Mouse (Mus musculus): ENCODE results near the gene Habp4. TPM values are rescaled to one million over a fixed set of nuclear protein-coding genes. Genes with fewer than 3 reads are reported as not detected.
A peak's percentile ranks its signal among the peaks of the same experiment; 100 is the strongest.

The Habp4 gene
- polyA plus RNA-seq, 1 experiment from 2014 or later = 20.1 TPM

DNA sequence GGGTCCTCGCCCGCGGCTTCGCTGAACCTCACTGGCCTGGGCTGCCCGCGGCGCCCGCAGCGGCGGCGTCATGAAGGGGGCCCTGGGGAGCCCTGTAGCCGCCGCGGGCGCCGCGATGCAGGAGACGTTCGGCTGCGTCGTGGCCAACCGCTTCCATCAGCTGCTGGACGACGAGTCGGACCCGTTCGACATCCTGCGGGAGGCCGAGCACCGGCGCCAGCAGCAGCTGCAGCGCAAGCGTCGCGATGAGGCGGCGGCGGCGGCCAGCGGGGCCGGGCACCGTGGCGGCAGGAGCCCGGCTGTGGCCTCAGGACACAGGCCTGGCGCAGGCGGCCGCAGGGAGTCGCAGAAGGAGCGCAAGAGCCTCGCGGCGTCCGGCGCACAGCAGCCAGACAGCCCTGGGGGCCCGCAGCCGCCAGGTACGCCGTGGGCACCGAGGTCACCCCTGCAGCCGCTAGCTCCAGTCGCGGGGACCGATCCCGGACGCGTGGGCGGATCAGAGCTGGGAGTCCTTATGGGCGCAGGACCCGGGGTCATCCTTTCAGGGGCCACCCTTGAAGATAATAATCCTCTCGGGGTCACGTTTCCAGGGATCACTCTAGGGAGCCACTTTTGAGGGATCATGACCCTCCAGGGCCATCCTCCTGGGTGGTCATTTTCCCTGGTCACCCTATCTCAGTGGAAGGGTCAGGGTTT lies 440 bp downstream of the Habp4 start:
- Histone ChIP-seq H3K4me2 (ENCODE audit: low read length) (peak overlapping the region; percentile 88), H3K36me3 (ENCODE audit: control insufficient read depth, insufficient read depth, low read length) (no peaks in the 10 kb centered on the region; the same call in 1 of the 2 replicates), H3K9ac (ENCODE audit: low read length) (peak overlapping the region; percentile 77), H3K9me3 (ENCODE audit: control insufficient read depth, low read length) (peaks cover 6% of the 10 kb centered on the region; the same call in 1 of the 2 replicates), H3K27me3 (replicated peaks; ENCODE audit: control insufficient read depth, insufficient read depth, low read length) (no peaks in the 10 kb centered on the region), H3K27ac (ENCODE audit: low read depth) (peak overlapping the region; percentile 82), H3K4me3 (ENCODE audit: low read depth, low read length) (peak overlapping the region; percentile 89), H3K4me1 (replicated peaks; ENCODE audit: control insufficient read depth, insufficient read depth, low read length) (peaks cover 7% of the 10 kb centered on the region; the same call in 1 of the 2 replicates)
- DNase-seq (ENCODE audit: low spot score) = no peak
- ATAC-seq (replicated peaks; ENCODE audit: low FRiP score, low TSS enrichment, low read depth) = peak; percentile 70
- WGBS = under 1% methylated on average over 67 of the region's 71 CpGs

- Histone ChIP-seq H3K4me1 (replicated peaks; ENCODE audit: control insufficient read depth, insufficient read depth, low read length) (peaks cover 7% of the 10 kb centered on the region; the same call in 1 of the 2 replicates), H3K27ac (ENCODE audit: low read depth) (no peak overlapping the region), H3K36me3 (ENCODE audit: control insufficient read depth, insufficient read depth, low read length) (no peaks in the 10 kb centered on the region; the same call in 1 of the 2 replicates), H3K27me3 (replicated peaks; ENCODE audit: control insufficient read depth, insufficient read depth, low read length) (no peaks in the 10 kb centered on the region), H3K4me2 (ENCODE audit: low read length) (peak overlapping the region; percentile 88), H3K9me3 (ENCODE audit: control insufficient read depth, low read length) (peaks cover 10% of the 10 kb centered on the region), H3K4me3 (ENCODE audit: low read depth, low read length) (peak overlapping the region; percentile 89), H3K9ac (ENCODE audit: low read length) (peak overlapping the region; percentile 77)
- DNase-seq (ENCODE audit: low spot score) (peak; percentile 66), ATAC-seq (replicated peaks; ENCODE audit: low FRiP score, low TSS enrichment, low read depth) (peak; percentile 1; the same call in 1 of the 2 replicates)
- 3% methylated on average over 14 of the region's 14 CpGs for WGBS
Measured at GRCm38 (mm10) chr13:64162626-64163025, 1.0 kb downstream of the Habp4 start.

- Histone ChIP-seq H3K4me2 (ENCODE audit: low read length) (peak overlapping the region; percentile 88), H3K27me3 (replicated peaks; ENCODE audit: control insufficient read depth, insufficient read depth, low read length) (no peaks in the 10 kb centered on the region), H3K9ac (ENCODE audit: low read length) (no peak overlapping the region; the same call in 1 of the 2 replicates), H3K36me3 (ENCODE audit: control insufficient read depth, insufficient read depth, low read length) (no peaks in the 10 kb centered on the region; the same call in 1 of the 2 replicates), H3K9me3 (ENCODE audit: control insufficient read depth, low read length) (peaks cover 14% of the 10 kb centered on the region), H3K4me1 (replicated peaks; ENCODE audit: control insufficient read depth, insufficient read depth, low read length) (peaks cover 7% of the 10 kb centered on the region; the same call in 1 of the 2 replicates), H3K27ac (ENCODE audit: low read depth) (no peak overlapping the region), H3K4me3 (ENCODE audit: low read depth, low read length) (peak overlapping the region; percentile 89; the same call in 1 of the 2 replicates)
- 44% methylated on average over 13 of the region's 13 CpGs for WGBS
- ATAC-seq (replicated peaks; ENCODE audit: low FRiP score, low TSS enrichment, low read depth) = no peak
- no peak for DNase-seq (ENCODE audit: low spot score)
Measured at GRCm38 (mm10) chr13:64163147-64163715, 1.6 kb downstream of the Habp4 start.

DNA sequence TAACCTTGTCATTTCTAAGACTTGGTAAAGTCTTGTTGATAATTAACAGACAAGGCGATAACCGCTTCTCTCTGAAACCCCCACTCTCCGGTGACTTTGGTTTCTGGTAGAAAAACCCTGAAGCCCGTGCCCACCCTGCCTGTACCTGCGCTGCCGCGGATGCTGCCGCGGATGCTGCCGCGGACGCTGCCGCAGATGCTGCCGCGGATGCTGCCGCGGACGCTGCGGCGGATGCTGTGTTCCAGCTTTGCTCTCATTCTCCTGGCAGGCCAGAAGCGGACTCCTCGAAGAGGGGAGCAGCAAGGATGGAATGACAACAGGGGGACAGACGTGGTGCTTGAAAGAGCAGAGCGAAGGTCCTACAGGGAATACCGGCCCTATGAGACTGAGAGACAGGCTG lies 8.1 kb downstream of the Habp4 start:
- Histone ChIP-seq H3K9ac (ENCODE audit: low read length) (no peak overlapping the region), H3K4me1 (replicated peaks; ENCODE audit: control insufficient read depth, insufficient read depth, low read length) (no peaks in the 10 kb centered on the region), H3K36me3 (ENCODE audit: control insufficient read depth, insufficient read depth, low read length) (peaks cover 29% of the 10 kb centered on the region), H3K4me3 (ENCODE audit: low read depth, low read length) (no peak overlapping the region), H3K4me2 (ENCODE audit: low read length) (no peak overlapping the region), H3K27ac (ENCODE audit: low read depth) (no peak overlapping the region), H3K9me3 (ENCODE audit: control insufficient read depth, low read length) (peaks cover 65% of the 10 kb centered on the region), H3K27me3 (replicated peaks; ENCODE audit: control insufficient read depth, insufficient read depth, low read length) (no peaks in the 10 kb centered on the region)
- WGBS = 98% methylated on average over 25 of the region's 25 CpGs
- ATAC-seq (replicated peaks; ENCODE audit: low FRiP score, low TSS enrichment, low read depth) (no peak), DNase-seq (ENCODE audit: low spot score) (peak; percentile 63)

DNA sequence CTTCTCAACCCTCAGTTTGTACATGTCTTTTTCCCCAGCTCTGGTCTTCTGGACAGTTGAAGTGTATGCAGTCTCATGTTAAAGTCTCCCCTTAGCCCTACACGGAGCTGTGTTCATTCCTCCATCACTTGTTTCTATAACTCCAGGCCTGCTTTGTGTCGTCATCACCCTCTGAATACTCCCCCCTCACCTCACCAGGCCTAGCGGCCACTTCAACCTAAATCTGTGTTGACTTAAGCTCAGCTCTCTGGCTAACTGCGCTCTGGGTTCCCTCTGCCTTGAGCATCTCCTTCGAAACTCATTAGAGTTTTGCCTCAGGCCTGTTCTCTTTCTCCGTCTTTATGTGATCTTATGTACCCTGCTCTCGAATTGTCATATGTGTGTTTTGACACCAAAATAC lies 16.4 kb downstream of the Habp4 start:
- ATAC-seq (replicated peaks; ENCODE audit: low FRiP score, low TSS enrichment, low read depth) (no peak), DNase-seq (ENCODE audit: low spot score) (no peak)
- Histone ChIP-seq H3K36me3 (ENCODE audit: control insufficient read depth, insufficient read depth, low read length) (peaks cover 39% of the 10 kb centered on the region), H3K9me3 (ENCODE audit: control insufficient read depth, low read length) (peaks cover 4% of the 10 kb centered on the region; the same call in 1 of the 2 replicates), H3K4me1 (replicated peaks; ENCODE audit: control insufficient read depth, insufficient read depth, low read length) (no peaks in the 10 kb centered on the region), H3K27me3 (replicated peaks; ENCODE audit: control insufficient read depth, insufficient read depth, low read length) (no peaks in the 10 kb centered on the region), H3K4me3 (ENCODE audit: low read depth, low read length) (no peak overlapping the region), H3K27ac (ENCODE audit: low read depth) (no peak overlapping the region), H3K9ac (ENCODE audit: low read length) (no peak overlapping the region), H3K4me2 (ENCODE audit: low read length) (no peak overlapping the region)
- WGBS = 74% methylated on average over 7 of the region's 7 CpGs

DNA sequence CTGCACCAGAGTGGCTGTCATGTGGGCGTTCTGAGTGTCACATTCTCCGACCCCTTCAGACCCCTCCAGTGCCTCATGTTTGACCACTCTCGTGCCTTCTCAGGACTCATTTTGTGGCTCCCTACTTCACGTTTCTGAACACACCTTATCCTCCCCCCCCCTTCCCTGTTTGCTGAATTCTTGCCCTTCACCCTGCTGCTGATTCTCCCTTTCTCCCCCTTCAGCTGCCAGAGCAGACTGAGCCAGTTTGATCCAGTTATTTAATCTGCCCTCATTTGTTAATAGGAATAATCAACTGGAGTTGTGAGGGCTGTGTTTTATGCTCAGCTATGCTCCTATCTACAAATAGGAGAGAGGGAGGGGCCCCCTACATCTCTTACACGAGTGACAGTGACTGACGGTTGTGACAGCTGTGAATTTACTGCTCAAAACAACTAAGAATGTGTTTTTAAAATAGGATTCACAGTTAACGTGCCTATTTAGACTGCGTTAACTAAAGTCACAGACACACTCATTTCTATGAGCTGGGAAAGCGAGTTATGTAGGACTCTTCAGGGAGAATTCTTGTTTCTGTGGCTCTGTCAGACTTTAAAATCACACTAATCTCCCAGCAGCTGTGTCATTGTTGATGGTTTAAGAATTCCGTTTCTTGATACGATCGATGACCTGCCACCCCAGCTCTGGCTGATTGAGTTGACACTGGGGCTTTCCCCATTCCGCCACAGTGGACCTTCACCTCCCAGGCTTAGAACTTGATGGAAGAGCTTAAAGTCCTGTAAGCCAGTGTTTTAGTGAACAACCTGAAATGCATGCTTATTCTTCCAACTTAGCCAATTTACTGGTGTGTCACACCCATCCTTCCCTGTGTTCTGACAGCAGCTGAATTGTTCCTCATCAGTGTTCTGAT lies 17.4 kb downstream of the Habp4 start:
- Histone ChIP-seq H3K27ac (ENCODE audit: low read depth) (no peak overlapping the region), H3K4me1 (replicated peaks; ENCODE audit: control insufficient read depth, insufficient read depth, low read length) (no peaks in the 10 kb centered on the region), H3K9ac (ENCODE audit: low read length) (no peak overlapping the region), H3K4me2 (ENCODE audit: low read length) (no peak overlapping the region), H3K36me3 (ENCODE audit: control insufficient read depth, insufficient read depth, low read length) (peaks cover 30% of the 10 kb centered on the region), H3K9me3 (ENCODE audit: control insufficient read depth, low read length) (no peaks in the 10 kb centered on the region), H3K4me3 (ENCODE audit: low read depth, low read length) (no peak overlapping the region), H3K27me3 (replicated peaks; ENCODE audit: control insufficient read depth, insufficient read depth, low read length) (no peaks in the 10 kb centered on the region)
- ATAC-seq (replicated peaks; ENCODE audit: low FRiP score, low TSS enrichment, low read depth) (no peak), DNase-seq (ENCODE audit: low spot score) (no peak)
- WGBS = 80% methylated on average over 13 of the region's 13 CpGs

GRCm38 (mm10) chr13:64180300-64180699 lies 18.7 kb downstream of the Habp4 start:
- no peak for DNase-seq (ENCODE audit: low spot score)
- WGBS = 87% methylated on average over 4 of the region's 4 CpGs
- no peak overlapping the region for H3K4me3 ChIP-seq (ENCODE audit: low read depth, low read length)

GRCm38 (mm10) chr13:64180888-64181287 lies 19.3 kb downstream of the Habp4 start:
- no peak overlapping the region for H3K27ac ChIP-seq (ENCODE audit: low read depth)
- no peaks in the 10 kb centered on the region for H3K4me1 ChIP-seq (replicated peaks; ENCODE audit: control insufficient read depth, insufficient read depth, low read length)
- DNase-seq (ENCODE audit: low spot score) (peak; percentile 64), ATAC-seq (replicated peaks; ENCODE audit: low FRiP score, low TSS enrichment, low read depth) (no peak)
- H3K27me3 ChIP-seq (replicated peaks; ENCODE audit: control insufficient read depth, insufficient read depth, low read length) = no peaks in the 10 kb centered on the region
- 81% methylated on average over 3 of the region's 3 CpGs for WGBS
- no peak overlapping the region for H3K4me2 ChIP-seq (ENCODE audit: low read length)
- H3K4me3 ChIP-seq (ENCODE audit: low read depth, low read length) = no peak overlapping the region
- no peaks in the 10 kb centered on the region for H3K9me3 ChIP-seq (ENCODE audit: control insufficient read depth, low read length)
- H3K36me3 ChIP-seq (ENCODE audit: control insufficient read depth, insufficient read depth, low read length) = peaks cover 42% of the 10 kb centered on the region
- no peak overlapping the region for H3K9ac ChIP-seq (ENCODE audit: low read length)

More at GRCm38 (mm10) chr13:64180300-64180699, 18.7 kb downstream of the Habp4 start:
- peaks cover 38% of the 10 kb centered on the region for H3K36me3 ChIP-seq (ENCODE audit: control insufficient read depth, insufficient read depth, low read length)
- H3K27me3 ChIP-seq (replicated peaks; ENCODE audit: control insufficient read depth, insufficient read depth, low read length) = no peaks in the 10 kb centered on the region
- ATAC-seq (replicated peaks; ENCODE audit: low FRiP score, low TSS enrichment, low read depth) = no peak
- no peak overlapping the region for H3K9ac ChIP-seq (ENCODE audit: low read length)
- H3K4me2 ChIP-seq (ENCODE audit: low read length) = no peak overlapping the region
- H3K27ac ChIP-seq (ENCODE audit: low read depth) = no peak overlapping the region
- no peaks in the 10 kb centered on the region for H3K4me1 ChIP-seq (replicated peaks; ENCODE audit: control insufficient read depth, insufficient read depth, low read length)
- no peaks in the 10 kb centered on the region for H3K9me3 ChIP-seq (ENCODE audit: control insufficient read depth, low read length)

All from intestine, embryonic 14.5 days (tissue).